Mouse (Mus musculus): ENCODE data around the gene Rhox3c. TPM values are rescaled to one million over a fixed set of nuclear protein-coding genes. Genes with fewer than 3 reads are reported as not detected.
"Not testable (repeated sequence)": the region's sequence is repeated elsewhere in the genome, so short reads cannot be mapped to it uniquely, and the experiment has no call there.

Gene Rhox3c
- not detected in 2 replicates for total RNA-seq (2017)

- ATAC-seq (replicated peaks; ENCODE audit: low read depth, poor library complexity, severe bottlenecking) = not testable (repeated sequence)
Observed at GRCm38 (mm10) chrX:37458285-37458684, at the start of gene Rhox3c. Rhox3c (plus strand) TSS chrX:37458585.

DNA sequence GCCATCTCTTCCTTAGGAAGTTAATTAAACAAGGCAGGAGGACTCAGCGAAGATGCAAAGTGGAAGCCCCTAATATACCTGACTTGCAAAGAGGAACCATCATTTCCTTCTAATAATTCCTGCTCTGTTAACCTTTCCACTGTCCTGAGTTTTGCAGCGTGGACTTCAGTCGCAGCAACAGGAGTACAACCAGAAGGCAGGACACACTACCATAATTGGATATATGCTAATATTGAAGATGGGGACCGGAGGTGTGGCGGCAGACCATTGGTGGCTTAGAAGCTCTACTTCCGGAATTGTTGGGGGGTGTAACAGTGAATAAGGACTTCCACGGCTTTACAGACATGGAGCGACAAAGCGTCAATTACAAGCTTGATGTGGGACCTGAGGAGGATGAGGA, 46.6 kb upstream of the Rhox3c start, which contains the start of gene Rhox2b:
TSS of gene Rhox2b (plus strand) at position 301 of the 400 bp plus-strand sequence.
- ATAC-seq (replicated peaks; ENCODE audit: low read depth, poor library complexity, severe bottlenecking) = not testable (repeated sequence)

- ATAC-seq (replicated peaks; ENCODE audit: low read depth, poor library complexity, severe bottlenecking) = not testable (repeated sequence)
Observed at GRCm38 (mm10) chrX:37432194-37432593, 26.2 kb upstream of the Rhox3c start, which contains the start of gene Rhox4b. Rhox4b (plus strand) TSS chrX:37432494.

- not testable (repeated sequence) for ATAC-seq (replicated peaks; ENCODE audit: low read depth, poor library complexity, severe bottlenecking)
Observed at GRCm38 (mm10) chrX:37453380-37453779, 5.0 kb upstream of the Rhox3c start, which contains the start of gene Rhox2c. Rhox2c (plus strand) TSS chrX:37453680.

GRCm38 (mm10) chrX:37480037-37480436, 21.7 kb downstream of the Rhox3c start, which contains the start of gene Rhox4c:
Rhox4c (plus strand) TSS chrX:37480337.
- ATAC-seq (replicated peaks; ENCODE audit: low read depth, poor library complexity, severe bottlenecking) = not testable (repeated sequence)

DNA sequence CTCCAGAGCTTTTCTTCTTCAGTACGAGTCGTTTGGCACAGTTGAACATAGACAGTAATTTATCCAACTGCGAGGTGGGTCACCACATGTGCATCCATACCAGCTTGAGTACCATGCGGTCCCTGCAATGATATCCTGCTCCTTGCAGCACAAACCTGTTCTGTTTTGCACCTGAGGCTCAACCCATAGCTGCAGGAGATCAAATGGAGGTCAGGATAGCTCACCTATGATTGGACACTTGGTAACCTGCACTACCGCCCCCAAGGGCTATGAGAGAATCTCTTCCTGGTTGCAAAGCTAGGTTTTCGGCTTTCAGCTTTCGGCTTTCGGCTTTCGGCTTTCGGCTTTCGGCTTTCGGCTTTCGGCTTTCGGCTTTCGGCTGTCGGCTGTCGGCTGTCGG, 55.7 kb downstream of the Rhox3c start, which contains the start of gene Rhox4d:
TSS of gene Rhox4d (plus strand) at position 301 of the 400 bp plus-strand sequence.
- not testable (repeated sequence) for ATAC-seq (replicated peaks; ENCODE audit: low read depth, poor library complexity, severe bottlenecking)

Other genes with a start within 250 kb of the Rhox3c start
- gene Gm9, start 247.5 kb upstream of the Rhox3c start, total RNA-seq (2017) = not detected in 2 replicates
- gene Rhox1, start 236.3 kb upstream of the Rhox3c start, total RNA-seq (2017) = not detected in 2 replicates
- not detected in 2 replicates for gene Rhox2a, start 213.6 kb upstream of the Rhox3c start, total RNA-seq (2017)
- not detected in 2 replicates for gene Rhox3a, start 208.7 kb upstream of the Rhox3c start, total RNA-seq (2017)
- not detected in 2 replicates for gene Rhox4a, start 193.2 kb upstream of the Rhox3c start, total RNA-seq (2017)
- not detected in 2 replicates for gene Rhox3a2, start 78.6 kb upstream of the Rhox3c start, total RNA-seq (2017)
- not detected in 2 replicates for gene Rhox4a2, start 67.7 kb upstream of the Rhox3c start, total RNA-seq (2017)
- not detected in 2 replicates for gene Rhox2b, start 46.5 kb upstream of the Rhox3c start, total RNA-seq (2017)
- gene Rhox4b, start 26.1 kb upstream of the Rhox3c start, total RNA-seq (2017) = not detected in 2 replicates
- gene Rhox2c, start 4.9 kb upstream of the Rhox3c start, total RNA-seq (2017) = not detected in 2 replicates
- not detected in 2 replicates for gene Rhox4c, start 21.8 kb downstream of the Rhox3c start, total RNA-seq (2017)
- not detected in 2 replicates for gene Rhox2d, start 34.8 kb downstream of the Rhox3c start, total RNA-seq (2017)
- not detected in 2 replicates for gene Rhox4d, start 55.8 kb downstream of the Rhox3c start, total RNA-seq (2017)
- gene Rhox2e, start 71.9 kb downstream of the Rhox3c start, total RNA-seq (2017) = not detected in 2 replicates
- not detected in 2 replicates for gene Rhox3e, start 83.4 kb downstream of the Rhox3c start, total RNA-seq (2017)
- gene Rhox4e, start 98.8 kb downstream of the Rhox3c start, total RNA-seq (2017) = not detected in 2 replicates
- not detected in 2 replicates for gene Rhox2f, start 112.8 kb downstream of the Rhox3c start, total RNA-seq (2017)
- not detected in 2 replicates for gene Rhox3f, start 122.4 kb downstream of the Rhox3c start, total RNA-seq (2017)
- not detected in 2 replicates for gene Rhox4f, start 149.1 kb downstream of the Rhox3c start, total RNA-seq (2017)
- gene Rhox3g, start 170.0 kb downstream of the Rhox3c start, total RNA-seq (2017) = not detected in 2 replicates
- not detected in 2 replicates for gene Rhox2g, start 184.9 kb downstream of the Rhox3c start, total RNA-seq (2017)
- not detected in 2 replicates for gene Rhox4g, start 192.7 kb downstream of the Rhox3c start, total RNA-seq (2017)
- gene Rhox3h, start 210.2 kb downstream of the Rhox3c start, total RNA-seq (2017) = not detected in 2 replicates
- gene Rhox2h, start 214.7 kb downstream of the Rhox3c start, total RNA-seq (2017) = not detected in 2 replicates

Data from common myeloid progenitor, adult 5-6 weeks (primary cell).